Mouse (Mus musculus) small intestine, adult 2 months (tissue): ENCODE measurements around the gene Drg1.

Source experiments
- CTCF ChIP-seq: fragments of 200-500 bp; IDR thresholded peaks from 2 replicates; pipeline ENCODE4 v1.5.1; 2012; ENCODE audit warnings: low read depth, mild to moderate bottlenecking, control low read depth, inconsistent platforms, low read length, moderate library complexity, mixed read lengths; ENCODE audit not compliant: insufficient replicate concordance, insufficient read length; ENCODE audit errors: extremely low read depth
- POLR2A ChIP-seq: fragments of 200-500 bp; IDR thresholded peaks from 2 replicates; pipeline ENCODE4 v1.6.1; 2012; ENCODE audit warnings: low read depth, mild to moderate bottlenecking, control low read depth, inconsistent platforms, low read length, moderate library complexity

DNA sequence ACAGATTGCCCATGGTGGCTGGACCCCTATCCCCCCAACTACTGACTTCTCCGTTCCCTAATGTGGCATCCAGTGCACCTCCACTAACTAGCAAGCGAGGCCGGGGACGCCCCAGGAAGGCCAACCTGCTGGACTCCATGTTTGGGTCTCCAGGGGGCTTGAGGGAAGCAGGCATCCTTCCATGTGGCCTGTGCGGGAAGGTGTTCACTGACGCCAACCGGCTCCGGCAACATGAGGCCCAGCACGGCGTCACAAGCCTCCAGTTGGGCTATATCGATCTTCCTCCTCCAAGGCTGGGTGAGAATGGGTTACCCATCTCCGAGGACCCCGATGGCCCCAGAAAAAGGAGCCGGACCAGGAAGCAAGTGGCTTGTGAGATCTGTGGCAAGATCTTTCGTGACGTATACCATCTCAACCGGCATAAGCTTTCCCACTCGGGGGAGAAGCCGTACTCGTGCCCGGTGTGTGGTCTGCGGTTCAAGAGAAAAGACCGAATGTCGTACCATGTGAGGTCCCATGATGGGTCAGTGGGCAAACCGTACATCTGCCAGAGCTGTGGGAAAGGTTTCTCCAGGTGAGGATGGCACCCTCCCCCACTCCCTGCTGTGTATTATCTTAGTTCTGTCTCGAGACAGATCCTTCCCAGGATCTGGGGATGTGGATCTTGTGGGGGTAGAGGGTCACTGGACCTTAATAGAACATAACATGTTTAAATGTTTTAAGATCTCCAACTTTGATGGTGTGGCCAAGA, 25.3 kb upstream of the Drg1 start:
- TF ChIP-seq POLR2A (no peak), CTCF (no peak)
